16 mouse cellular contexts compared by ENCODE assay signal in the genomic region with DNA sequence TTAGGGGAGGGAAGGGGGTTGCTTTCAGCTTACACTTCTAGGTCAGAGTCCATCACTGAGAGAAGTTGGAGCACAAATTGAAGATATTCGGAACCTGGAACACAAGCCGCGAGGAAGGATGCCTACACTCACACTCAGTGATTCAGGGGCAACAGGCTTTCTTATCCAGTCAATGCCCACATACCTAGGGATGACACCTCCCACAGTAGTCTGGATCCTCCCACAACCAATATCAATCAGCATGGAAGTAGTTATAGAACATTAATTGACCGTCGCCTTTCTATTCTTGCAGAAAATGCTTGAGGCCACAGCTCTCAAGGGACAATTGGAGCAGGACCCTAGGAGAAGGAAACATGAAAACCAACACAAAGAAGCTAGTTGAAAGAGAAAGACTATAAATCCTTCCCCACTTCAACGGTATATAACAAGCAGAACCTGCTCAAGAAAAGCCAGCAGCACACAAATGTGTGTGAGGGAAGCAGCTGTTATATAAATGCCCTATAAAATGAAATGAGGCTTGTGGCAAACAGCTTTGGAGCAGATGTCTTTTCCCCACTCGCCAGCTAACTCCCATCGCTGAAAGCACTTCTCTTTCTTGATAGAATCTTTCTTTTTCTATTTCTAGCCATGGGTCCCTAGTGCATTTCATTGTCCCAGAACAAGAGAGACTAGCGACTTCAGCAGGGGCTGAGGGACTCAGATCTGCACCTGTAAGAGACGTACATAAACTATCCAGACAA.
A peak's percentile ranks its signal among the peaks of the same experiment; 100 is the strongest.
DNase-seq lines count a peak whose midpoint lies in the region; ATAC-seq and TF ChIP-seq lines count a peak whose summit lies in the region.
"Had no signal": no experiment of that assay in that cellular context is flagged by ENCODE, and none has a peak within 500 bp of the region (broad histone marks: within the 10 kb centered on the region; RNA-seq: fewer than 3 reads in every experiment).

No protein-coding gene starts in this region.

- TF ChIP-seq POLR2A in brain, embryonic 14.5 days (IDR thresholded peaks at IDR 0.05; ENCODE audit: borderline replicate concordance, extremely low read depth, insufficient read depth, insufficient read length, poor library complexity, severe bottlenecking) = no peak
- no peak for TF ChIP-seq POLR2A in limb, embryonic 14.5 days (IDR thresholded peaks at IDR 0.05; ENCODE audit: borderline replicate concordance, extremely low read depth, insufficient read depth, insufficient read length)

- no peak overlapping the region for H3K4me2 ChIP-seq in hindbrain, postnatal 0 days (ENCODE audit: low read depth, low read length)
- H3K4me2 ChIP-seq in hindbrain, embryonic 12.5 days (replicated peaks) = no peak overlapping the region
- no peak overlapping the region for H3K4me2 ChIP-seq in limb, embryonic 14.5 days (replicated peaks; ENCODE audit: low read depth, low read length, severe bottlenecking)
- H3K4me2 ChIP-seq: embryonic facial prominence, embryonic 12.5 days; limb, embryonic 15.5 days had no signal

- H3K27ac ChIP-seq in hindbrain, postnatal 0 days = no peak overlapping the region
- no peak overlapping the region for H3K27ac ChIP-seq in hindbrain, embryonic 12.5 days
- no peak overlapping the region for H3K27ac ChIP-seq in limb, embryonic 14.5 days (replicated peaks; ENCODE audit: low read depth, low read length)
- H3K27ac ChIP-seq: embryonic facial prominence, embryonic 12.5 days; limb, embryonic 15.5 days had no signal

- WGBS in hindbrain, postnatal 0 days = 77% methylated on average over 10 of the region's 10 CpGs
- WGBS in hindbrain, embryonic 12.5 days = 85% methylated on average over 10 of the region's 10 CpGs
- 38% methylated on average over 10 of the region's 10 CpGs for WGBS in limb, embryonic 14.5 days

- no peak for ATAC-seq in hindbrain, postnatal 0 days
- ATAC-seq in hindbrain, embryonic 12.5 days (ENCODE audit: low FRiP score) = no peak
- ATAC-seq in limb, embryonic 14.5 days (ENCODE audit: low FRiP score, low read depth) = peak; percentile 60; the same call in 1 of the 2 replicates
- ATAC-seq in erythroid progenitor cell, adult 5-6 weeks (replicated peaks; ENCODE audit: low FRiP score, poor library complexity, severe bottlenecking) = no peak
- ATAC-seq: forebrain, embryonic 14.5 days had no signal

- H3K9me3 ChIP-seq in hindbrain, postnatal 0 days (ENCODE audit: low read length) = no peaks in the 10 kb centered on the region
- H3K9me3 ChIP-seq in hindbrain, embryonic 12.5 days (replicated peaks) = no peaks in the 10 kb centered on the region
- H3K9me3 ChIP-seq in limb, embryonic 14.5 days (ENCODE audit: control insufficient read depth, low read length) = no peaks in the 10 kb centered on the region
- H3K9me3 ChIP-seq: embryonic facial prominence, embryonic 12.5 days; limb, embryonic 15.5 days had no signal

- no peak for TF ChIP-seq CTCF in hindbrain, postnatal 0 days (IDR thresholded peaks at IDR 0.05; ENCODE audit: low read depth)
- TF ChIP-seq CTCF in brain, embryonic 14.5 days (IDR thresholded peaks at IDR 0.05; ENCODE audit: borderline replicate concordance, extremely low read depth, insufficient read depth, insufficient read length) = no peak

- peak; percentile 9 for DNase-seq in hindbrain, postnatal 0 days (ENCODE audit: low spot score)
- DNase-seq in brain, embryonic 14.5 days (ENCODE audit: low read depth) = peak; percentile 4
- DNase-seq in layer of hippocampus, adult 9-11 months = peak; percentile 52
- DNase-seq in limb, embryonic 14.5 days (ENCODE audit: low spot score) = peak; percentile 58
- DNase-seq in lung, postnatal 14 days = no peak
- DNase-seq in cerebellum, adult 11-12 months = no peak
- DNase-seq: B cell, adult 2 months; cerebellum, adult 18-20 months; heart, adult 11 months; lung, adult 2 months; thymus, adult 18-20 months had no signal

- H3K36me3 ChIP-seq in hindbrain, postnatal 0 days (ENCODE audit: insufficient read depth, low read length) = no peaks in the 10 kb centered on the region
- no peaks in the 10 kb centered on the region for H3K36me3 ChIP-seq in hindbrain, embryonic 12.5 days
- no peaks in the 10 kb centered on the region for H3K36me3 ChIP-seq in limb, embryonic 14.5 days (ENCODE audit: control insufficient read depth, insufficient read depth, low read length)
- H3K36me3 ChIP-seq: embryonic facial prominence, embryonic 12.5 days; limb, embryonic 15.5 days had no signal

- H3K9ac ChIP-seq in hindbrain, postnatal 0 days (replicated peaks; ENCODE audit: low read length) = no peak overlapping the region
- no peak overlapping the region for H3K9ac ChIP-seq in hindbrain, embryonic 12.5 days
- H3K9ac ChIP-seq in limb, embryonic 14.5 days (ENCODE audit: low read depth, low read length, severe bottlenecking) = no peak overlapping the region
- H3K9ac ChIP-seq: embryonic facial prominence, embryonic 12.5 days; limb, embryonic 15.5 days had no signal

- H3K4me3 ChIP-seq in hindbrain, postnatal 0 days (ENCODE audit: low read length) = no peak overlapping the region
- no peak overlapping the region for H3K4me3 ChIP-seq in hindbrain, embryonic 12.5 days
- H3K4me3 ChIP-seq in limb, embryonic 14.5 days (replicated peaks; ENCODE audit: low read length) = no peak overlapping the region
- H3K4me3 ChIP-seq: embryonic facial prominence, embryonic 12.5 days; limb, embryonic 15.5 days had no signal

- H3K27me3 ChIP-seq in hindbrain, postnatal 0 days (ENCODE audit: insufficient read depth, low read length) = no peaks in the 10 kb centered on the region
- H3K27me3 ChIP-seq in hindbrain, embryonic 12.5 days = no peaks in the 10 kb centered on the region
- H3K27me3 ChIP-seq in limb, embryonic 14.5 days (ENCODE audit: control insufficient read depth, insufficient read depth, low read length) = no peaks in the 10 kb centered on the region
- H3K27me3 ChIP-seq: embryonic facial prominence, embryonic 12.5 days; limb, embryonic 15.5 days had no signal

- no peaks in the 10 kb centered on the region for H3K4me1 ChIP-seq in hindbrain, postnatal 0 days (ENCODE audit: insufficient read depth, low read length)
- no peaks in the 10 kb centered on the region for H3K4me1 ChIP-seq in hindbrain, embryonic 12.5 days
- no peaks in the 10 kb centered on the region for H3K4me1 ChIP-seq in limb, embryonic 14.5 days (ENCODE audit: control insufficient read depth, insufficient read depth, low read length)
- H3K4me1 ChIP-seq: embryonic facial prominence, embryonic 12.5 days; limb, embryonic 15.5 days had no signal

Comparison
In these comparisons a context has a peak if more than half of its experiments do, and no peak if none do; other contexts are left out.
1. DNase-seq: peak in hindbrain, postnatal 0 days (single experiment), brain, embryonic 14.5 days (single experiment), layer of hippocampus, adult 9-11 months (single experiment) and limb, embryonic 14.5 days (single experiment); none in lung, postnatal 14 days (single experiment) and cerebellum, adult 11-12 months (single experiment).